Mouse (Mus musculus) small intestine, adult 2 months (tissue): ENCODE data around the gene Cpa4. TPM values are rescaled to one million over a fixed set of nuclear protein-coding genes. Genes with fewer than 3 reads are reported as not detected.

Source experiments
- H3K27ac ChIP-seq: fragments of 200-500 bp; 2 replicates; pipeline ENCODE4 v1.5.1; 2012; ENCODE audit warnings: low read depth, low read length, control low read depth, inconsistent platforms; ENCODE audit not compliant: insufficient read depth
- H3K27me3 ChIP-seq: fragments of 200-500 bp; 2 replicates; pipeline ENCODE4 v1.6.1; 2012; ENCODE audit warnings: mild to moderate bottlenecking, moderate library complexity, low read length, inconsistent platforms; ENCODE audit not compliant: control insufficient read depth, insufficient read depth
- H3K36me3 ChIP-seq: fragments of 200-500 bp; 2 replicates; pipeline ENCODE4 v1.6.1; 2012; ENCODE audit warnings: mild to moderate bottlenecking, low read length, control low read depth, inconsistent platforms; ENCODE audit not compliant: control insufficient read depth, insufficient read depth
- H3K4me1 ChIP-seq: fragments of 200-500 bp; 2 replicates; pipeline ENCODE4 v1.6.1; 2012; ENCODE audit warnings: low read length, inconsistent platforms, mixed read lengths; ENCODE audit not compliant: control insufficient read depth, insufficient read depth, insufficient read length
- H3K4me3 ChIP-seq: fragments of 200-500 bp; 2 replicates; pipeline ENCODE4 v1.5.1; 2012; ENCODE audit warnings: low read depth, mild to moderate bottlenecking, control low read depth, inconsistent platforms, low read length, moderate library complexity
- CTCF ChIP-seq: fragments of 200-500 bp; IDR thresholded peaks from 2 replicates; pipeline ENCODE4 v1.5.1; 2012; ENCODE audit warnings: low read depth, mild to moderate bottlenecking, control low read depth, inconsistent platforms, low read length, moderate library complexity, mixed read lengths; ENCODE audit not compliant: insufficient replicate concordance, insufficient read length; ENCODE audit errors: extremely low read depth
- POLR2A ChIP-seq: fragments of 200-500 bp; IDR thresholded peaks from 2 replicates; pipeline ENCODE4 v1.6.1; 2012; ENCODE audit warnings: low read depth, mild to moderate bottlenecking, control low read depth, inconsistent platforms, low read length, moderate library complexity
- WGBS: fragments of 180-500 bp; shearing (Covaris S2); methylation state at CpG from one replicate; pipeline ENCODE4 v1.1.7; 2018; 5-methylcytosine and 5-hydroxymethylcytosine counted together
- polyA plus RNA-seq: library from polyadenylated mRNA; depleted of rRNA; stranded (reverse); fragments of >200 nt; gene quantifications from 2 replicates; pipeline ENCODE4 v1.2.3, GENCODE M21; 2012

Gene Cpa4
- polyA plus RNA-seq, 1 experiment, result not detected

DNA sequence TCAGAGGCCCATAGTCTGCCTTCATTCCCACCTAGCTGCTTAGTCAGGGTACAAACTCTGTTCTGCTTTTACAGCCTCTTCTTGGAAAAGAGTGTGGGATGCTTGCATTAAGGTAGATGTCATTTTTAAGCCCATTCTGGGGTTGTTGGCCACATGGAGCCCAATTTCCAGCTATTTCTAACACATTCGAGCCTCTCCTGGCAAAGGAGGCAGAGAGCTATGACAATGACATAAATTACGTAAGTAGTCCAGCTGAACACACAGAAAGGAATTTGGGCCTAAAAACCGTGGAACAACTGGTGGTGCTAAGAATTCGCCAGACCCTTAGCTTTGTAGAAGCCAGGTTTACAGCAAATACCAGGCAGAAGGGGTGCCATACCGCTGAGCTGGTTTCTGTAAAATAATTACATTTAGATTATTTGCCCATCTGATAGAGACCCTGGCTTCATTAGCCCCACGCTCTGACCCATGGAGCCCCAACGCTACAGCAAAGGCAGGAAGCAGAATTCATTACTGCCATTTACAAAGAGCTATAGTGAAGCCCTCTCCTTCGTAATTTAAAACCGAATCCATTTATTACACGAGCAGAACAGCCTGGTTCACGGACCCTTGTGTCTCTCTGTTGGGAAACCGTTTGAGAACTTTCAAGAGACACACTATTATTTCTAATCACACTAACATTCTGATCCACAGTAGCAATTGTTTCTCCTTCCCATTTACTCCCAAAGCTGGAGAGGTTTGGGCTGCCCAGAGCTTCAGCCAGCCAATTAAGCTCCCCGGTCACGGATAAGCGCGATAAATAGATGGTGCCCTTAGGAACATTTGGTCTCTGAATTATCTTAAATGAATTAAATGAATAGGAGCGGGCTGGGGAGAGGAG lies 12.0 kb downstream of the Cpa4 start:
- 89% methylated on average over 17 of the region's 17 CpGs for WGBS
- H3K27ac ChIP-seq, result no peak overlapping the region
- H3K4me1 ChIP-seq, result no peaks in the 10 kb centered on the region
- no peak for TF ChIP-seq POLR2A
- TF ChIP-seq CTCF, result no peak
- H3K4me3 ChIP-seq, result no peak overlapping the region
- H3K36me3 ChIP-seq, result no peaks in the 10 kb centered on the region
- no peaks in the 10 kb centered on the region for H3K27me3 ChIP-seq

DNA sequence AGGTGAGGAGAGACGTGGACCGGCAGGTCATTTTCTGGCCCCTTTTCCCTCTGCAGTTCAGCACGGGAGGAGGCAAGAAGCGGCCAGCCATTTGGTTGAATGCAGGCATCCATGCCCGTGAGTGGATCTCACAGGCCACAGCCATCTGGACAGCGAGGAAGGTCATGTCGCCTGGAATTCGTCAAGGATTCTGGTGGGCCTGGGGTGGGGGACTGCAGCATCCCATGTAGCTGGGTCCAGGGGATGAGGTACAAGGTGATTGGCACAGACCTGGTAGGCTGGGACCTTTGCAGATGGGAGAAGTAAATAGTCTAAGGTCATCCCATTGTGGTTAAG lies 12.6 kb downstream of the Cpa4 start:
- no peaks in the 10 kb centered on the region for H3K4me1 ChIP-seq
- TF ChIP-seq POLR2A (no peak), CTCF (no peak)
- no peak overlapping the region for H3K27ac ChIP-seq
- no peak overlapping the region for H3K4me3 ChIP-seq
- WGBS, result 90% methylated on average over 8 of the region's 8 CpGs
- no peaks in the 10 kb centered on the region for H3K27me3 ChIP-seq
- no peaks in the 10 kb centered on the region for H3K36me3 ChIP-seq

DNA sequence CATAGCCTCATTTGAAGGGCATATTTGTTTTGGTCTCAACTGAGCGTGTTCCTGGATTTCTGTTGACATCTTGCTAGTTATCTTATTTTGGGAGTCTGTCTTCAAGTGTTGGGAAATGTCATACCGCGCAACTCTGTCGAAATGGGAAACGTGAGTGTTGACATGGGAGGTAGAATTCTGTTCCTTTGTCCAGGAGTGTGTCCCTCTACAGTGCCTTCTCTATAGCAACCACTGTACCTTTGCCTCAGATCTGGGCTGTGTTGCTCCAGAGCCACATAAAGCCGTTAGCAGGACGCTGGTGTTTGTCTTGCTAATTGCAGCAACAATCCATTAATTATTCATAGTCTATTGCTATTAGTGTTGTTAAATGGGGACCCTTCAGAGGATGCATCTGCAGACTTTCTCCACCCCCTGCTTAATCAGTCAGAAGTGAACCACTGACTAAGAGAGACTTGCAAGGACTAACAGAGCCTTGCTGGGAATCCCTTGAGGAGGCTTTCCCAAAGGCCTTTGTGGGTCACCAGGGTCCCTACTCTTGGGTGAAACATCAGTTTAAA lies 18.8 kb downstream of the Cpa4 start:
- H3K27me3 ChIP-seq, result no peaks in the 10 kb centered on the region
- TF ChIP-seq POLR2A (no peak), CTCF (no peak)
- 78% methylated on average over 7 of the region's 7 CpGs for WGBS
- no peaks in the 10 kb centered on the region for H3K36me3 ChIP-seq
- H3K4me3 ChIP-seq, result no peak overlapping the region
- H3K27ac ChIP-seq, result no peak overlapping the region
- H3K4me1 ChIP-seq, result no peaks in the 10 kb centered on the region

DNA sequence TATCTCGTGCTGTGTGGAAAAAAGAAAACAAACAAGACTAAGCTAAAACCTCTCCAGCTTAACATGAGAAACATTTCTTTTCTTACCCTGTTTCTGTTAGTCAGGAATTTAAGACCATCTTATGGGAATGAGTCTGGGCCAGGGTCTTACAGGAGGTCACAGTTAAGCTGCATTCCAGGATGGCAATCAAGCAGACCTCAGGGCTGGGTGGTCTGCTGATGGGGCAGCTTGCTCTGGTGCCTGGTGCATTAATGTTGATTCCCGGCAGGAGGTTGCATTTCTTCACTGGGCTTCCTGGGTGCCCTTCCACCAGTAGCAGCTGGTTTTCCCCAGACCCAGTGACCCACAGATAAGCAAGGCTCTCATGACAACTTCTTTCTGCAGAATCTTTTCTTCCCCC lies 21.6 kb downstream of the Cpa4 start:
- WGBS, result 53% methylated on average over 2 of the region's 2 CpGs
- Histone ChIP-seq H3K36me3 (no peaks in the 10 kb centered on the region), H3K27me3 (no peaks in the 10 kb centered on the region), H3K27ac (no peak overlapping the region), H3K4me3 (no peak overlapping the region), H3K4me1 (no peaks in the 10 kb centered on the region)
- TF ChIP-seq CTCF (no peak), POLR2A (no peak)

DNA sequence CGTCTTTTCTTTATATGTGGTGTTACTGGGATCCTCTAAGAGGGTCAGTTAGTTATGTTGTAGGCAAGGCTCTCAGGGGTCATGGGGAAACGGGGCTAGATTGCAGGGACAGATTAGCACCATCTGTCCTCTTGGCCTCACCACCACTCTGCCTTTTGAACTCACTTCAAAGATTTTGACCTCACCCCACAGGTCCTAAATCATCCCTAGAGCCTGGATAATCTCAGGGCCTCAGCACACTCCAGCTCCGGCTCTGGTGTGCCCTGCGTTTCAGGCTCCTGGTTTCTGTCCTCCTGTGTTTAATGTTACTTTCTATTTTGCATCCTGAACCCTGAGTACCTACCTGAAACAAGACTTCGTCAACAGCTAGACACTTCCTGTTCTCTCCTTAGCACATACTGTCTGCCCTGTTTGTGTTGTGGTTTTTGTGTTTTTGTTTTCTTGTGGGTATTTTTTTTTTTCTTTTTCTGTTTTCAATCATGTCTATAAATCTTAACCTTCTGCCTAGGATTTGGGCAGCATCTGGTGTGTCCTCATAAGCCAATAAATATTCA lies 23.8 kb downstream of the Cpa4 start:
- Histone ChIP-seq H3K4me3 (no peak overlapping the region), H3K27ac (no peak overlapping the region), H3K4me1 (no peaks in the 10 kb centered on the region), H3K36me3 (no peaks in the 10 kb centered on the region), H3K27me3 (no peaks in the 10 kb centered on the region)
- 54% methylated on average over 5 of the region's 5 CpGs for WGBS
- no peak for TF ChIP-seq POLR2A
- no peak for TF ChIP-seq CTCF

DNA sequence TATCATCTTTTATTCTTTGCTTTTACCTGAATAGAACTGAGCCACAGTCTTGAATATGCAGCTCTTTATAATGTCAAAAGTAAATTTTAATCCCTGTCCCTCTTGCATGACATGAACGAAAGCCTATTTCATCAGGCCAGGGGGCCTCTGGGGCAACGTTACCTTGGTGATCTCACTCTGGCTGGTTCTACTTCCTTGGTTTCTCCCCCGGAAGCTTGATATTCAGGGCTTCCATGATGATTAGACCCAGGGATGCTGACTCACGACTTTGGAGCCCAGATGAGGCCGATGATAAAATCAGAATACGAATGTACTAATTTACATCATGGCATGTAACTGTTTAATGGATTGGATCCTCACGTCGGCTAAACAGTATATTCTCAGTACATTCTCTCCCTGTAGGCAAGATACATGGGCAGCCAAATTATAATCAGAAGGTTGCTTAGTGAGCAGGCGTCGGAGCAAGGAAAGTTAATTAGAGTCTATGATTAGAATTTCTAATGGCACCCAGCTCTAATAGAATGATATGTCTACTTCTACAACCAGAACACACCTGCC lies 24.3 kb downstream of the Cpa4 start:
- Histone ChIP-seq H3K4me3 (no peak overlapping the region), H3K4me1 (no peaks in the 10 kb centered on the region), H3K27ac (no peak overlapping the region), H3K27me3 (no peaks in the 10 kb centered on the region), H3K36me3 (no peaks in the 10 kb centered on the region)
- no peak for TF ChIP-seq POLR2A
- TF ChIP-seq CTCF, result no peak
- 82% methylated on average over 10 of the region's 10 CpGs for WGBS

DNA sequence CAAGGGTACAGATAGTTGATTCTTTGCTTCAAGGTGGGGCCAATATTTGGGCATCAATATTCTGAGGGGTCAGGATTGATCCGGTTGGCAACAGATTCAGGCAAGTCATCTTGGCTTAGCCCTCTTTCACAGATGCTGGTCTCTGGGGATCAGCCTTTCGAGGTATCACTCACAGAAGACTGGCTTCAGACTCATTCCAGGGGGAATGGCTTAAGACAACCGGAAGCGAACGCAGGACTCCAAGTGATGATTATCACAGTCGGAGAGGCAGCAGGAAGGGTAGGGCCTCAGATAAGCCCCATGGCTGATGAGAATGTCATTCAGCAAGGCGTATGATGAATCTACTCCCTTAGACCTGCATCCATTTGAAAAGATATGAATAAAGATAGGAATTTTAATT lies 26.2 kb downstream of the Cpa4 start:
- H3K4me1 ChIP-seq, result no peaks in the 10 kb centered on the region
- H3K36me3 ChIP-seq, result no peaks in the 10 kb centered on the region
- TF ChIP-seq POLR2A (no peak), CTCF (no peak)
- H3K27me3 ChIP-seq, result no peaks in the 10 kb centered on the region
- WGBS, result 62% methylated on average over 7 of the region's 7 CpGs
- no peak overlapping the region for H3K4me3 ChIP-seq
- H3K27ac ChIP-seq, result no peak overlapping the region
